Mouse (Mus musculus): ENCODE data around the gene Gm28102.
"Not testable (repeated sequence)": the region's sequence is repeated elsewhere in the genome, so short reads cannot be mapped to it uniquely, and the experiment has no call there.

The Gm28102 gene

DNA sequence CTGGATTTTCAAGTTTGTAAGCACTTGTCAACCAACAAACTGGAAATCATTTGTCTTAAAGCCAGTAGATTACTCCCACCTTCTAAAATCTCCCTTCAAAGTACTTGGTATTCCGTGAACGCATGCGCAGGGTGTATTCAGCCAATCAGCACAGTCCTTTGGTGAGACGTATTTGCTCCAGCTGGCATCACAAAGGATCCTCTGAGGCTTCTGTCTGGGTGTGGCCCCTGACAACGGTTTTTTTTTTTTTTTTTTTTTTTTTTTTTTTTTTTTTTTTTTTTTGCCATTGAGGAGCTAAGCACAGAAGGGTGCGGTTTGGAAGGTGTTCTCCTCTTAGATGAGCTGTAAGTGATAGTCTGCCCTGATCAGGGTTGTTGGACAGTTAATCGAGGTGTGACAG, at the start of gene Gm28102:
Gm28102 (plus strand) TSS at position 301 of the 400 bp plus-strand sequence.
- not testable (repeated sequence) for DNase-seq (ENCODE audit: low spot score)

All from embryo, embryonic 10.5 days (tissue).